Mouse (Mus musculus): Measurements from ENCODE around the gene Sorbs2. TPM values are rescaled to one million over a fixed set of nuclear protein-coding genes. Genes with fewer than 3 reads are reported as not detected.

Gene Sorbs2
- 0.87 TPM for polyA plus RNA-seq (2017; shearing (Covaris generic))

DNA sequence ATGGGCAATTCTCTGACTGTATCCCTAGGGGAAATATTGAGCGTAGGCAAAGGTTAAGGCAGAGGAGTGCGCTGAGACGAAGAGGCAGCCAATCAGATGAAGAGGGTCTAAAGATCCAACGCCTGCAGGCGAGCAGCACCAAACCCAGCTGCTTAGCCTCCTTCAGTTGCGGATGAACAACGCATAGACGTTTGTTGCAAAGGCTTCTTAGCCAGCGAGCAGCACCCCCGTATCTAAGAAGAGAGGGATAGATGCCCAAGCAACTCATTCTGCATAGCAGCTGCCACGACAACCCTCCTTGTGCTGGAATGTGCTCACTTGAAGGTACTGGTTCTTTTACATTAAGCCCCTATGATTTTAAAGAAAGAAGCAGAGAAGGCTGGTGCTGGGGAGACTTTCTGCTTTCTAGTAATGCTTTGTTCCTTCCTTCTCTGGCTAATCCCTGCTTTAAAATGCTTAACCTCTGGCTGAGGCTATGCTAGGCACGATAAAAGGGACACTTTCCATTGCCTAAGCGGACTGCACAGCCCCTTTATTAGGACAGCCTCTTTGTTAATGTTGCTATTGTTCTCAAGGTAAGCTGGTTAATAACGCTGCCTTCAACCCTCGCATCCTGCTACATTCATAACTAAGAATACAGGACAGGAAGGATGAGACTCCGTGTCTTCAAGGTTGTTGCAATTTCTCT, at the start of gene Sorbs2:
Gene Sorbs2, plus strand, starts transcription at position 155 of the 688 bp plus-strand sequence.

Other genes with a start within 250 kb of the Sorbs2 start
- not detected for gene F11, start 245.8 kb upstream of the Sorbs2 start, polyA plus RNA-seq (2017; shearing (Covaris generic))
- 0.23 TPM for gene Klkb1, start 212.9 kb upstream of the Sorbs2 start, polyA plus RNA-seq (2017; shearing (Covaris generic))
- gene Gm45753, start 199.3 kb upstream of the Sorbs2 start, polyA plus RNA-seq (2017; shearing (Covaris generic)): not detected
- gene Cyp4v3, start 174.6 kb upstream of the Sorbs2 start, polyA plus RNA-seq (2017; shearing (Covaris generic)): 13.8 TPM
- gene Fam149a, start 125.5 kb upstream of the Sorbs2 start, polyA plus RNA-seq (2017; shearing (Covaris generic)): 0.18 TPM
- gene Tlr3, start 96.7 kb upstream of the Sorbs2 start, polyA plus RNA-seq (2017; shearing (Covaris generic)): 1.3 TPM